Mouse (Mus musculus): ENCODE results near the gene Asb4. TPM values are rescaled to one million over a fixed set of nuclear protein-coding genes. Genes with fewer than 3 reads are reported as not detected.

The Asb4 gene
- polyA plus RNA-seq, 1 experiment from 2014 or later, result 12.4 TPM

DNA sequence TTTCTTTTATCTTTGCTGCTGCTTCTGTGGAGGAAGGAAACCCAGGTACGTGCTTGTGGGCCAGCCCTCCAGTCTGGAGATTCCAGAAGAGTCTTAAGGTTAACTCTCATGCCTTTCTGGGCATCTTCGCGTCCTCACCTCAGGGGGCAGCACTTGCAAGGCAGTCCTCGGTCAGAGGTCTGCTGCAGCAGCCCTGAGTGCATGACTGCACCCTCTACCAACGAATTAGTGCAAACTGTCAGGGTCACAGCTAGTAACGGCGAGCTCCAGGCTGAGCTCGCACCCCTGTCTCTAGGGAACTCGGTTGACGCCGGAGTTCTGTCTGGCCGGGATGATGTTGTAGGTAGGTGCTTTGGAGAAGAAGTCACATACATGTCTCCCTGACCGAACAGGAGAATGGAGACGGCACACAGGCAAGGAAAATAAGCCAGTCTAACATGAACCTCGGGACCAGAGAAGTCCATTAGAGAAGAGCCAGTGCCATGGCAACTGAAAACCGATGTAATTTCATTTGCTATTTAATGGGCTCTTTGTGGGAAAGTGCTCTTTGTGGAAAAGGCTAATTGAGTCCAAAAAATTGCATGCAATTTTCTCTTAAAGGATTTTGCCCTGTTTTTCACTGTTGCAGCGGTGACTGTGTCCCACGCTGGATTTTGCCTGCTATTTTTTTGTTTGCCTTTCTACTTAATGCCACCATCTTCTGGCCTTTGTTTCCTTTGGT is 20.1 kb downstream of the Asb4 start:
- H3K36me3 ChIP-seq (ENCODE audit: control insufficient read depth, insufficient read depth, low read length), result no peaks in the 10 kb centered on the region
- H3K9ac ChIP-seq (replicated peaks; ENCODE audit: low read depth, low read length), result no peak overlapping the region
- 27% methylated on average over 18 of the region's 18 CpGs for WGBS
- no peak overlapping the region for H3K27ac ChIP-seq (ENCODE audit: low read length)
- H3K4me2 ChIP-seq (replicated peaks; ENCODE audit: low read depth, low read length), result no peak overlapping the region; the same call in 1 of the 2 replicates
- no peaks in the 10 kb centered on the region for H3K27me3 ChIP-seq (ENCODE audit: control insufficient read depth, insufficient read depth, low read length)
- no peak overlapping the region for H3K4me3 ChIP-seq (ENCODE audit: low read depth, low read length)
- ATAC-seq (ENCODE audit: insufficient number of reproducible peaks, insufficient read depth, low FRiP score, low read depth), result no peak
- H3K9me3 ChIP-seq (ENCODE audit: control insufficient read depth, low read depth, low read length), result no peaks in the 10 kb centered on the region
- H3K4me1 ChIP-seq (ENCODE audit: control insufficient read depth, insufficient read depth, low read length), result no peaks in the 10 kb centered on the region; the same call in 1 of the 2 replicates

DNA sequence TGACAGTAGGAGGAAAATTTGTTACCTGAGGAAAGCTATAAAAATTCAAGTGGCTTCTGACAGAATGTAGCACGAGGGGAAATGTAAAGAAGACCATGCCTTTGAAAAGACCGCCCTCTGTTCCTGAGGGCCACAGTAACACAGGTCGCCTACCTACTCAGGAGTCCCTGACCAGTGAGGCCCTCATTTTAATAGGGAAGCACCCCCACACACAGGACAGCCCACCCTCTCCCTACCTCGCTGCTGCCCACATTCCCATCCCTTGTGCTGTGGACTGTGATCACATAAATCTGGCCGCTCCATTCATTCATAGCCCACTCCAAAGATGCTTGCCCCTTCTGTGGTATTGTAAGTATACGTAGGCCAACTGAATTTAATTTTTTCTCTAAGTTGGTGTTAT is 20.8 kb downstream of the Asb4 start:
- H3K36me3 ChIP-seq (ENCODE audit: control insufficient read depth, insufficient read depth, low read length), result no peaks in the 10 kb centered on the region
- ATAC-seq (ENCODE audit: insufficient number of reproducible peaks, insufficient read depth, low FRiP score, low read depth), result no peak
- H3K4me3 ChIP-seq (ENCODE audit: low read depth, low read length), result no peak overlapping the region
- no peaks in the 10 kb centered on the region for H3K27me3 ChIP-seq (ENCODE audit: control insufficient read depth, insufficient read depth, low read length)
- H3K9me3 ChIP-seq (ENCODE audit: control insufficient read depth, low read depth, low read length), result no peaks in the 10 kb centered on the region
- no peak overlapping the region for H3K9ac ChIP-seq (replicated peaks; ENCODE audit: low read depth, low read length)
- H3K4me2 ChIP-seq (replicated peaks; ENCODE audit: low read depth, low read length), result no peak overlapping the region
- WGBS, result 74% methylated on average over 6 of the region's 6 CpGs
- no peak overlapping the region for H3K27ac ChIP-seq (ENCODE audit: low read length)
- H3K4me1 ChIP-seq (ENCODE audit: control insufficient read depth, insufficient read depth, low read length), result peaks cover 3% of the 10 kb centered on the region; the same call in 1 of the 2 replicates

DNA sequence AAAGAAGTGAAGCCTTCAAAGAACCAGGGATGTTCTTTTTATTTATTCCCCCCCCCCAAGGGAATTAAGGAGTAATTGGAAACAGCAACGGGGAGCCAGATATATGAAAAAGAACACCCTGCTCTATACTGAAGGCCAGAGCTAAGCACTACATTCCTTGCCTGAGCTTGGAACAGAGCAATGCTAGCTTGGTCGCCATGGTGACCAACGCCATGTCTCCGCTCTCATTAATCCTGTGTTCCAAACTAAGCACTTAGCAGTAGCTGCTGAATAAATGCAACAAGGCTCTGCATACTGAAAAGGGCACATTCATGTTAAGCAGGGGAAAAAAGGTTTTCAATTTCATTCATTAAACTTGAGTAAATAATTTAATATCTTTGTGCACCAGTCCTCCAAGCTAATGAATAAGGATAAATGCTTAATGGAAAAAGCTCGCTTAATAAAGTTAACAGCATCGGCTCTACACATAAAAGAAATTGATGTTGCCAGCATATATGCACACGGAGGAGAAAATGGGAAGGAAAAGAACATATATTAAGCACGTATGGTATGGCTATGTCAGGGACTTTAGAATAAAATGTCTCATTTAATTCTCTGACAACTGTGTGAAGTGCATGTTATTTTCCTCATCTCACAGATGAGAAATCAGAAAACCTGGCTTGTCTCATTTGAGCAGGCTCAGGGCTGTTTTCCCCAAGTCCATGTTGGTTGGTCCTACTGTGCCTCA is 25.4 kb downstream of the Asb4 start:
- H3K27ac ChIP-seq (ENCODE audit: low read length), result no peak overlapping the region
- H3K9me3 ChIP-seq (ENCODE audit: control insufficient read depth, low read depth, low read length), result no peaks in the 10 kb centered on the region
- no peak overlapping the region for H3K4me2 ChIP-seq (replicated peaks; ENCODE audit: low read depth, low read length)
- WGBS, result 46% methylated on average over 8 of the region's 8 CpGs
- no peak overlapping the region for H3K4me3 ChIP-seq (ENCODE audit: low read depth, low read length)
- no peaks in the 10 kb centered on the region for H3K36me3 ChIP-seq (ENCODE audit: control insufficient read depth, insufficient read depth, low read length)
- H3K9ac ChIP-seq (replicated peaks; ENCODE audit: low read depth, low read length), result no peak overlapping the region
- peak; percentile 69; the same call in 1 of the 2 replicates for ATAC-seq (ENCODE audit: insufficient number of reproducible peaks, insufficient read depth, low FRiP score, low read depth)
- no peaks in the 10 kb centered on the region for H3K27me3 ChIP-seq (ENCODE audit: control insufficient read depth, insufficient read depth, low read length)
- H3K4me1 ChIP-seq (ENCODE audit: control insufficient read depth, insufficient read depth, low read length), result 0 out of 2 replicates have a peak, but pooled peaks cover 3% of the 10 kb centered on the region

DNA sequence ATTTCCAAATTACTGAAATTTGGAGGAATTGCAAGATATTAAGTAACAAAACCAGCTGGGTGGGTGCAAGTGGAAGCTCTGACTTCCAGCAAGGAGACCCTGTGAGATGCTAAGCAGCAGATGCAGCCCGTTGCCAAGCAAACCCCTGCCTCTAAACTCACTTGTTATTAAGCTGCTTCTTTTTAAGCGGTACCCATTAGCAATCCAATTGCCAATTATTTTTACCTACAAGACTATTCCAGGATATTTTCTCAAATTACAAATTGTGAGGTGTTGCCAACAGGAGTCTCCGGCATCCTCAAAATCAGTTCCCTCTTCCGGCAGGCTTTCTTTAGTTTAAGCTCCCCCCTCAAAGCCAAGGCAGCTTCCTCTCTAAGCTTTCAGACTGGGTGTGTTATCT is 26.5 kb downstream of the Asb4 start:
- ATAC-seq (ENCODE audit: insufficient number of reproducible peaks, insufficient read depth, low FRiP score, low read depth), result no peak
- Histone ChIP-seq H3K4me2 (replicated peaks; ENCODE audit: low read depth, low read length) (no peak overlapping the region), H3K4me1 (ENCODE audit: control insufficient read depth, insufficient read depth, low read length) (0 out of 2 replicates have a peak, but pooled peaks cover 3% of the 10 kb centered on the region), H3K27me3 (ENCODE audit: control insufficient read depth, insufficient read depth, low read length) (no peaks in the 10 kb centered on the region), H3K9ac (replicated peaks; ENCODE audit: low read depth, low read length) (no peak overlapping the region), H3K4me3 (ENCODE audit: low read depth, low read length) (no peak overlapping the region), H3K36me3 (ENCODE audit: control insufficient read depth, insufficient read depth, low read length) (no peaks in the 10 kb centered on the region), H3K9me3 (ENCODE audit: control insufficient read depth, low read depth, low read length) (no peaks in the 10 kb centered on the region), H3K27ac (ENCODE audit: low read length) (no peak overlapping the region)
- WGBS, result 90% methylated on average over 4 of the region's 4 CpGs

DNA sequence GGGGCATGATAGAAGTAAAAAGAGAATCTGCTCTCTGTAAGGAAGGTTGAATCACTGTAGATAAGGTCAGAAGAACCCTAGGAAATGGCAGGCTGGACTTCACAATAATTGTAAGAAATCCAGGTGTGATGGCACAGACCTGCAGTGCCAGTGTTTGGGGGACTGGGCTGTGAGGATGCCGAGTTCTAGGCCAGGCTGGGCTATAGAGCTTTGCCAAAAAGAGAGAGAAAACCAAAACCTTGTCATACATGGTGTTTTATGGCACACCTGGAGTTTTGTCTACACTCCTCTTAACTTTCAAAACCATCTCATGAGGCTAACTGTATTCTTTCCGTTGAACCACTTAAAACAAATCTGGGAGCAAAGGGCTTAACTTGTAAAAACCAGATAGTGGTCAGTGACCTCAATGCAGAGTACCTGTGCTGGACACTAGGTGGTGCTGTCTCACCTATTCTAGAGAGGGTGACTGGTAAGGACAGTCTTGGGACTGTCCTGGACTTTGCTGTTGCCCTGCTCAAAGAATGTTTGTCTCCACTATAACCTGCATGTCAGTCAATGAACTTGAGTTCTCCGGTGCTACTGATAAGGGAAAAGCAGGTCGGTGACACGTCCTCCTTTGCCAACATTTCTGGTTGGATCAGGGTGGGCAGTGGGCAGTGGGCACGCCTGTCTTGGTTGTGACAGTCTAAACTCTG is 27.7 kb downstream of the Asb4 start:
- no peak overlapping the region for H3K4me2 ChIP-seq (replicated peaks; ENCODE audit: low read depth, low read length)
- no peaks in the 10 kb centered on the region for H3K27me3 ChIP-seq (ENCODE audit: control insufficient read depth, insufficient read depth, low read length)
- ATAC-seq (ENCODE audit: insufficient number of reproducible peaks, insufficient read depth, low FRiP score, low read depth), result peak; percentile 67
- no peak overlapping the region for H3K27ac ChIP-seq (ENCODE audit: low read length)
- H3K9me3 ChIP-seq (ENCODE audit: control insufficient read depth, low read depth, low read length), result no peaks in the 10 kb centered on the region
- WGBS, result 40% methylated on average over 6 of the region's 6 CpGs
- 0 out of 2 replicates have a peak, but pooled peaks cover 3% of the 10 kb centered on the region for H3K4me1 ChIP-seq (ENCODE audit: control insufficient read depth, insufficient read depth, low read length)
- no peaks in the 10 kb centered on the region for H3K36me3 ChIP-seq (ENCODE audit: control insufficient read depth, insufficient read depth, low read length)
- H3K9ac ChIP-seq (replicated peaks; ENCODE audit: low read depth, low read length), result no peak overlapping the region
- no peak overlapping the region for H3K4me3 ChIP-seq (ENCODE audit: low read depth, low read length)

DNA sequence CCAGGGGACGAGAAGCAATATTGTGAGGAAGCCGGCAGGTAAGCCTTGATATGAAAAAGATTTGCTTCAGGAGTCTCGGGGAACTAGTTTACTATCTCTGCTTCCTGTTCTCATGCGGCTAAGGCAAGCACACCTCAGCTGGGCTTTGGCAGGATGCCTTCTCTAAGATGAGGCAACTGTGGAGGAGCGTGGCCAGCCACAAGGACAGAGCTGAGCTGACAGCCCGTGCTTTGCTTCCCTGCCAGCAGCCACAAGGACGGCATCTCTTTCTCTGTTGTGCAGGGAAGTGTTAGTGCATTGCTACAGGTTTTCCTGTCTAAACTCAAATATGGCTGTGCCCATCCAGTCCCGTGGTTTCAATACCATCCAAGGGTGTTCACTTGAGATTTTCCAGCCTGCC is 30.1 kb downstream of the Asb4 start:
- Histone ChIP-seq H3K4me1 (ENCODE audit: control insufficient read depth, insufficient read depth, low read length) (0 out of 2 replicates have a peak, but pooled peaks cover 2% of the 10 kb centered on the region), H3K4me3 (ENCODE audit: low read depth, low read length) (no peak overlapping the region), H3K27me3 (ENCODE audit: control insufficient read depth, insufficient read depth, low read length) (no peaks in the 10 kb centered on the region), H3K36me3 (ENCODE audit: control insufficient read depth, insufficient read depth, low read length) (no peaks in the 10 kb centered on the region), H3K9me3 (ENCODE audit: control insufficient read depth, low read depth, low read length) (no peaks in the 10 kb centered on the region), H3K27ac (ENCODE audit: low read length) (no peak overlapping the region), H3K9ac (replicated peaks; ENCODE audit: low read depth, low read length) (no peak overlapping the region), H3K4me2 (replicated peaks; ENCODE audit: low read depth, low read length) (no peak overlapping the region)
- no peak for ATAC-seq (ENCODE audit: insufficient number of reproducible peaks, insufficient read depth, low FRiP score, low read depth)
- WGBS, result 49% methylated on average over 8 of the region's 8 CpGs

DNA sequence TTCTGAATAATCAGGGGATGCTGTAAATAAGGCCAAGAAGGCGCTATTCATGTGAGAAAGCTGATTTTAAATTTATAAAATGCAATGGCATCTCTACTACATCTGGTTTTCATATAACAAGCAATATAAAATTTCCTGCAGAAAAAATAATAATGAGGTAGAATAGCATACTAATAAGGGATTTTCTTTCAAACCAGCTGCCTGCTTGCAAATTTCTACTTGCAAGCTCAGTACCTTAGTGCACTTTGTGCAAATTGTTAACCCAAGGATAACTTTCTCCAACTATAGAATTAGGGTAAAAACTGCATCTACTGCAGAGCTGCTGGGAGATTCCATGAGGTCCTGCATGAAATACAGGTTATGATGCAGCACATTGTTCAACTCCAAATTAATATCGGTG is 38.3 kb downstream of the Asb4 start:
- 93% methylated on average over 2 of the region's 2 CpGs for WGBS
- Histone ChIP-seq H3K4me2 (replicated peaks; ENCODE audit: low read depth, low read length) (no peak overlapping the region), H3K9me3 (ENCODE audit: control insufficient read depth, low read depth, low read length) (no peaks in the 10 kb centered on the region), H3K4me1 (ENCODE audit: control insufficient read depth, insufficient read depth, low read length) (no peaks in the 10 kb centered on the region), H3K27me3 (ENCODE audit: control insufficient read depth, insufficient read depth, low read length) (no peaks in the 10 kb centered on the region), H3K9ac (replicated peaks; ENCODE audit: low read depth, low read length) (no peak overlapping the region), H3K27ac (ENCODE audit: low read length) (no peak overlapping the region), H3K4me3 (ENCODE audit: low read depth, low read length) (no peak overlapping the region), H3K36me3 (ENCODE audit: control insufficient read depth, insufficient read depth, low read length) (no peaks in the 10 kb centered on the region)
- no peak for ATAC-seq (ENCODE audit: insufficient number of reproducible peaks, insufficient read depth, low FRiP score, low read depth)

DNA sequence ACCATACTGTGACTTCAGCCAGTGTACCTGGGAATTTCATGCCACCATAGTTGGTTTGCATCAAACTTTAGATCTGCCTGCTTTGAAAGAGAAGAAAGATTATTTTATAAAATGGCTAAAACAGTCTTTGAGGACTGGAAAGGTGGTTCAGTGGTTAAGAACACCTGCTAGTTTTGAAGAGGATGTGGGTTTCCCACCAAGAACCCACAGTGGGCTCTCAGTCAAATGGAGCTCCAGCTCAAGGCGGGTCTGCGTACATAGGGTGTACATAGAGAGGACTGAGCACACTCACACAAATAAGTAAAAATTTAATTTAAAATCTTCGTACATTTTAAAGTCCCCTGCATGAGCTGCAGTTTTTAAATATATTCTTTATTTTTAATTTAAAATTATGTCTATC is 39.2 kb downstream of the Asb4 start:
- no peak for ATAC-seq (ENCODE audit: insufficient number of reproducible peaks, insufficient read depth, low FRiP score, low read depth)
- H3K4me3 ChIP-seq (ENCODE audit: low read depth, low read length), result no peak overlapping the region
- no peak overlapping the region for H3K9ac ChIP-seq (replicated peaks; ENCODE audit: low read depth, low read length)
- no peaks in the 10 kb centered on the region for H3K4me1 ChIP-seq (ENCODE audit: control insufficient read depth, insufficient read depth, low read length)
- WGBS, result 94% methylated on average over 3 of the region's 3 CpGs
- H3K9me3 ChIP-seq (ENCODE audit: control insufficient read depth, low read depth, low read length), result no peaks in the 10 kb centered on the region
- H3K4me2 ChIP-seq (replicated peaks; ENCODE audit: low read depth, low read length), result no peak overlapping the region
- H3K27ac ChIP-seq (ENCODE audit: low read length), result no peak overlapping the region
- no peaks in the 10 kb centered on the region for H3K27me3 ChIP-seq (ENCODE audit: control insufficient read depth, insufficient read depth, low read length)
- H3K36me3 ChIP-seq (ENCODE audit: control insufficient read depth, insufficient read depth, low read length), result no peaks in the 10 kb centered on the region
